Mouse (Mus musculus): Measurements from ENCODE around the gene Myom3. TPM values are rescaled to one million over a fixed set of nuclear protein-coding genes. Genes with fewer than 3 reads are reported as not detected.

Gene Myom3
- polyA plus RNA-seq, 1 experiment: 0.13 TPM

- Histone ChIP-seq H3K27me3 (ENCODE audit: control insufficient read depth, insufficient read depth, low read length) (no peaks in the 10 kb centered on the region), H3K36me3 (ENCODE audit: control insufficient read depth, insufficient read depth, low read length) (no peaks in the 10 kb centered on the region), H3K4me3 (ENCODE audit: control insufficient read depth, insufficient read depth, low read length) (no peak overlapping the region), H3K4me1 (replicated peaks; ENCODE audit: control insufficient read depth, insufficient read depth, low read length) (no peaks in the 10 kb centered on the region), H3K27ac (ENCODE audit: control insufficient read depth, insufficient read depth, low read length) (no peak overlapping the region)
- 85% methylated on average over 2 of the region's 2 CpGs for WGBS
- DNase-seq: no peak
- TF ChIP-seq CTCF (IDR thresholded peaks at IDR 0.05; ENCODE audit: borderline replicate concordance, control insufficient read depth, extremely low read depth, insufficient read depth, low read length, poor library complexity) (no peak), POLR2A (IDR thresholded peaks at IDR 0.05; ENCODE audit: control insufficient read depth, extremely low read depth, insufficient read depth, low read length, poor library complexity) (no peak)
These were observed 29.6 kb downstream of the Myom3 start for GRCm38 (mm10) chr4:135789135-135789534.

DNA sequence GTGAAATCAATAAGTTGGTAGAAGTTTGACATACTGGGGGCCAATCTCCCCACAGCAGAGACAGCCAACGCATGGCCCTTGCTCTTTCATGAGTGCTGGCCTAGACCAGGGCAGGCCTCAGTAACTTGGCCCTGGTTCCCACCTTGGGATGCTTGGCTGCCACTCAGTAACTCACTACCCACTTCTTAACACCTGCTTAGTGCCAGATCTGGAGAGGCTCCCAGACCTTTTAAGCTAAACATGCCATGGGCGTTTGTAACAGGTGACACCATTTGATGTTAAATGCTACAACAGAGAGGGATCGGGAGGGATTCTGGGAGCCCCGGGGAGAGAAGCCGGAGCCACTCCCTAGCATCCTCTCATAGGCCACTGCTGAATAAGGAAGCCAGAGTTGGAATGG, 33.3 kb downstream of the Myom3 start:
- Histone ChIP-seq H3K27me3 (ENCODE audit: control insufficient read depth, insufficient read depth, low read length) (no peaks in the 10 kb centered on the region), H3K27ac (ENCODE audit: control insufficient read depth, insufficient read depth, low read length) (no peak overlapping the region), H3K4me3 (ENCODE audit: control insufficient read depth, insufficient read depth, low read length) (no peak overlapping the region), H3K36me3 (ENCODE audit: control insufficient read depth, insufficient read depth, low read length) (no peaks in the 10 kb centered on the region), H3K4me1 (replicated peaks; ENCODE audit: control insufficient read depth, insufficient read depth, low read length) (no peaks in the 10 kb centered on the region)
- WGBS: 95% methylated on average over 5 of the region's 5 CpGs
- DNase-seq: no peak
- no peak for TF ChIP-seq POLR2A (IDR thresholded peaks at IDR 0.05; ENCODE audit: control insufficient read depth, extremely low read depth, insufficient read depth, low read length, poor library complexity)
- TF ChIP-seq CTCF (IDR thresholded peaks at IDR 0.05; ENCODE audit: borderline replicate concordance, control insufficient read depth, extremely low read depth, insufficient read depth, low read length, poor library complexity): no peak

DNA sequence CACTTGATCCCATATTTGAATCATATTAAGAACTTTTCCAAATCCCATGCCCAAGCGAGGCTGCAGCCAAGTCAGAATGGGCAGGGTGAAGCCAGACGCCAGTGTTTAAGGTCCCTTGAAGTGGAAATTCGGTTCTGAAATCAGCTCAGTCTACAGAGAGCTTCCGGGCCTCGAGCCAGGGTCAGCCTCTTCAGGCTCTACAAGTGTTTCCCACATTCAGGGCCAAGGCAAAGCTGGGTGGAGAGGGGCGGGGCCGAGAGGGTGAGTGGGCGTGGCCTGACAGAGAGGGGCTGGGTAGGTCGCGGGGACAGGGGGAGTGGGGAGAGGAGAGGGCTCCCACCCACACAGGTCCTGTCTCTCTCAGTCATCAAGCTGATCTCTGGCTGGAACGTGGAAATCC, 38.4 kb downstream of the Myom3 start:
- DNase-seq: no peak
- H3K36me3 ChIP-seq (ENCODE audit: control insufficient read depth, insufficient read depth, low read length): no peaks in the 10 kb centered on the region
- H3K4me1 ChIP-seq (replicated peaks; ENCODE audit: control insufficient read depth, insufficient read depth, low read length): no peaks in the 10 kb centered on the region
- WGBS: 65% methylated on average over 11 of the region's 11 CpGs
- H3K27ac ChIP-seq (ENCODE audit: control insufficient read depth, insufficient read depth, low read length): no peak overlapping the region
- H3K4me3 ChIP-seq (ENCODE audit: control insufficient read depth, insufficient read depth, low read length): no peak overlapping the region
- no peaks in the 10 kb centered on the region for H3K27me3 ChIP-seq (ENCODE audit: control insufficient read depth, insufficient read depth, low read length)
- TF ChIP-seq CTCF (IDR thresholded peaks at IDR 0.05; ENCODE audit: borderline replicate concordance, control insufficient read depth, extremely low read depth, insufficient read depth, low read length, poor library complexity): no peak
- TF ChIP-seq POLR2A (IDR thresholded peaks at IDR 0.05; ENCODE audit: control insufficient read depth, extremely low read depth, insufficient read depth, low read length, poor library complexity): no peak

- TF ChIP-seq CTCF (IDR thresholded peaks at IDR 0.05; ENCODE audit: borderline replicate concordance, control insufficient read depth, extremely low read depth, insufficient read depth, low read length, poor library complexity) (peak; percentile 84; the same call in 1 of the 2 replicates), POLR2A (IDR thresholded peaks at IDR 0.05; ENCODE audit: control insufficient read depth, extremely low read depth, insufficient read depth, low read length, poor library complexity) (no peak)
- H3K4me3 ChIP-seq (ENCODE audit: control insufficient read depth, insufficient read depth, low read length): no peak overlapping the region
- 22% methylated on average over 8 of the region's 8 CpGs for WGBS
These were observed 42.0 kb downstream of the Myom3 start for GRCm38 (mm10) chr4:135801543-135801942.

DNA sequence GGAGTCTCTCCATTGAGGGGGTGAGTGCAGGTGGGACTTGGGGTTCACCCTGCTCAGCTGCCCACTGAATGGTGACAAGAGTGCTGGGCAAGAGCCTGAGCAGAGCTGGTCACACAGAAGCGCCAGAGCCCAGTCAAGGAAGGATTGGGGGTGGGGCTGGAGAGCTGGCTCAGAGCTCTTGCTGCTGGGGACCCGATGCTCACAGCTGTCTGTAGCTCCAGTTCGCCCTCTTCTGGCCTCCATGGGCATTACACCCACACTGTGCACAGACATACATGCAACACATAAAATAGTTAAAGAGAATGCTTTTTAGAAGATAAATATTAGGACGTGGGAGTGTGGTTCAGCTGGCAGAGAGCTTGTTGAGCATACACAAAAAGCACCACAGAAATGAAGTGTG, 43.8 kb downstream of the Myom3 start:
- no peak for TF ChIP-seq POLR2A (IDR thresholded peaks at IDR 0.05; ENCODE audit: control insufficient read depth, extremely low read depth, insufficient read depth, low read length, poor library complexity)
- peak; percentile 42; the same call in 1 of the 2 replicates for TF ChIP-seq CTCF (IDR thresholded peaks at IDR 0.05; ENCODE audit: borderline replicate concordance, control insufficient read depth, extremely low read depth, insufficient read depth, low read length, poor library complexity)
- no peaks in the 10 kb centered on the region for H3K27me3 ChIP-seq (ENCODE audit: control insufficient read depth, insufficient read depth, low read length)
- no peaks in the 10 kb centered on the region for H3K4me1 ChIP-seq (replicated peaks; ENCODE audit: control insufficient read depth, insufficient read depth, low read length)
- peak; percentile 27 for DNase-seq
- no peak overlapping the region for H3K27ac ChIP-seq (ENCODE audit: control insufficient read depth, insufficient read depth, low read length)
- 69% methylated on average over 4 of the region's 4 CpGs for WGBS
- H3K36me3 ChIP-seq (ENCODE audit: control insufficient read depth, insufficient read depth, low read length): no peaks in the 10 kb centered on the region
- no peak overlapping the region for H3K4me3 ChIP-seq (ENCODE audit: control insufficient read depth, insufficient read depth, low read length)

More at GRCm38 (mm10) chr4:135801543-135801942, 42.0 kb downstream of the Myom3 start:
- peak; percentile 82 for DNase-seq
- Histone ChIP-seq H3K4me1 (replicated peaks; ENCODE audit: control insufficient read depth, insufficient read depth, low read length) (no peaks in the 10 kb centered on the region), H3K27me3 (ENCODE audit: control insufficient read depth, insufficient read depth, low read length) (no peaks in the 10 kb centered on the region), H3K27ac (ENCODE audit: control insufficient read depth, insufficient read depth, low read length) (no peak overlapping the region), H3K36me3 (ENCODE audit: control insufficient read depth, insufficient read depth, low read length) (no peaks in the 10 kb centered on the region)

DNA sequence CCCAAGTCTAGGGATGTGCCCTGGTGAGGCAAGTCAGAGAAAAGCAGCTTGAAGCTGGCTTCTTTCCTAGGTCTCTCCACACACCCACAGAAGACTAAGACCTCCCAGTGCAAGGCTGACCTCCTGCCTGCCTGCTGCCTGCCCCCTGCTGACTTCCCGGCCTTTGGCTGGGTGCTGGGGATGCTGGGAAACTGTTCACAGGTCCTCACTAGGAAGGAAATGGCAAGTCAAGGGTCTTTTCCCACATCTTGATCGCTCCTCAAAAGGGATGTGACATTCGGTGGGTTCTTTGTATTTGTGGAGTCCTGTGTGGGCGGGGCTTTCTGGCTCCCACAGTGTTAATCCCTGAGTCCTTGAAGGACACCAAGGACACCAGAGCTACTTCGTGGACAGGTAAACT, 44.7 kb downstream of the Myom3 start:
- no peak for DNase-seq
- TF ChIP-seq POLR2A (IDR thresholded peaks at IDR 0.05; ENCODE audit: control insufficient read depth, extremely low read depth, insufficient read depth, low read length, poor library complexity): no peak
- TF ChIP-seq CTCF (IDR thresholded peaks at IDR 0.05; ENCODE audit: borderline replicate concordance, control insufficient read depth, extremely low read depth, insufficient read depth, low read length, poor library complexity): no peak
- H3K4me1 ChIP-seq (replicated peaks; ENCODE audit: control insufficient read depth, insufficient read depth, low read length): no peaks in the 10 kb centered on the region
- H3K27me3 ChIP-seq (ENCODE audit: control insufficient read depth, insufficient read depth, low read length): no peaks in the 10 kb centered on the region
- 89% methylated on average over 5 of the region's 5 CpGs for WGBS
- H3K27ac ChIP-seq (ENCODE audit: control insufficient read depth, insufficient read depth, low read length): no peak overlapping the region
- no peak overlapping the region for H3K4me3 ChIP-seq (ENCODE audit: control insufficient read depth, insufficient read depth, low read length)
- no peaks in the 10 kb centered on the region for H3K36me3 ChIP-seq (ENCODE audit: control insufficient read depth, insufficient read depth, low read length)

- no peaks in the 10 kb centered on the region for H3K36me3 ChIP-seq (ENCODE audit: control insufficient read depth, insufficient read depth, low read length)
- WGBS: 85% methylated on average over 7 of the region's 7 CpGs
- TF ChIP-seq POLR2A (IDR thresholded peaks at IDR 0.05; ENCODE audit: control insufficient read depth, extremely low read depth, insufficient read depth, low read length, poor library complexity): no peak
- no peak for TF ChIP-seq CTCF (IDR thresholded peaks at IDR 0.05; ENCODE audit: borderline replicate concordance, control insufficient read depth, extremely low read depth, insufficient read depth, low read length, poor library complexity)
These were observed 55.4 kb downstream of the Myom3 start for GRCm38 (mm10) chr4:135814896-135815295.

More at GRCm38 (mm10) chr4:135814896-135815295, 55.4 kb downstream of the Myom3 start:
- H3K4me3 ChIP-seq (ENCODE audit: control insufficient read depth, insufficient read depth, low read length): no peak overlapping the region
- no peaks in the 10 kb centered on the region for H3K4me1 ChIP-seq (replicated peaks; ENCODE audit: control insufficient read depth, insufficient read depth, low read length)
- no peak for DNase-seq
- H3K27ac ChIP-seq (ENCODE audit: control insufficient read depth, insufficient read depth, low read length): no peak overlapping the region
- no peaks in the 10 kb centered on the region for H3K27me3 ChIP-seq (ENCODE audit: control insufficient read depth, insufficient read depth, low read length)

Measured in thymus, adult 2 months (tissue).